Mouse (Mus musculus) liver, embryonic 14.5 days (tissue): ENCODE results near the gene Dlg2.

Experiments
- CTCF ChIP-seq: IDR thresholded peaks from 2 replicates; pipeline ENCODE4 v1.5.1; 2016; ENCODE audit warnings: antibody characterized with exemption, low read depth, control low read depth
- EP300 ChIP-seq: IDR thresholded peaks from 2 replicates; pipeline ENCODE4 v1.6.1; 2016; ENCODE audit warnings: antibody characterized with exemption, low read depth

DNA sequence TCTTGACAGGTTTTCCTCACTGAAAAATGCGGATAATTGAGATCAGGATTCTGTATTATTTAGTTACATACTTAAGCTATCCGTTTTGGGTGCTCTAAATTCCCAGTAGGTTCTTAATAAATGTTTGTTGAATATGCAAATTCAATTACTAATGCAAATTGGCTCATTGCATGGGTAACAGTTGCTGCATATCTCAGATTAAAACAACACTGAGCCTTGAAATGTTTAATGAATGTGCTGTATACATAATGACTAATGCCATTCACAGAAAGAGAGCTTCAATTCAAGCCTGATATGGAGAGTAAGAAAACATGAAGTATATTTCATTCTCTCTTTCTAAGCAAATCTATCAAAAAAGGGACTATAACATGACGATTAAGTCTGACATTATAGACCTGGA, 1039.8 kb downstream of the Dlg2 start:
- TF ChIP-seq CTCF = no peak
- no peak for TF ChIP-seq EP300
